Mouse (Mus musculus): ENCODE measurements at regions not wholly inside any gene's neighbourhood (a gene's known extent, or its start where the extent isn't known, plus 50 kb on each side); places are given as distances from the start of the nearest gene placed in this dataset.

DNA sequence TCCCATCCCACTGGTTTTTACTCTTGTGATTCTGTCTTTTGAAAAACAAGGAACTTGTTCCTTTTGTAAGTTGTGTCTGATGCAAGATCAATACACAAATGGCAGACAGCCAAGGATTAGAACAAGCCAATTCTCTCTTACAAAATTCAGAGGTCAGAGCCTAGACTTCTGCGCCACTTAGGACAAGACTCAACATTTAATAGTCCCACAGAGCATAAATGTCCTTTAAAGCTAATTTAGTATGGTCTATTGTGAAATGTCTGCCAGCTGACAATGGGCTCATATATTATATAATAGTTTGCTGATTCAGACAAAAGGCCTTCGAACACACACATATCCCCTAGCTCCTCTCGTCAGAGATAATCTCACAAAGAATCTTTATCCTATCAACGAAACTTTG is 135.6 kb upstream of the Trpc4 start:
- no peak for TF ChIP-seq CTCF (IDR thresholded peaks at IDR 0.05; ENCODE audit: control insufficient read depth, insufficient read depth, insufficient read length)
- TF ChIP-seq USF1 (IDR thresholded peaks at IDR 0.05; ENCODE audit: low read depth): no peak
- no peak for TF ChIP-seq MYOG (IDR thresholded peaks at IDR 0.05; ENCODE audit: control insufficient read depth, extremely low read depth, insufficient read length)
